Mouse (Mus musculus) spleen, adult 18-20 months (tissue): ENCODE data around the gene Kif13a.

ENCODE experiments used
- DNase-seq, 2 experiments: peaks; one replicate each; pipeline ENCODE4 v3.0.0; 2022; ENCODE audit warnings: mixed read lengths in 2 of 2

Gene Kif13a

DNA sequence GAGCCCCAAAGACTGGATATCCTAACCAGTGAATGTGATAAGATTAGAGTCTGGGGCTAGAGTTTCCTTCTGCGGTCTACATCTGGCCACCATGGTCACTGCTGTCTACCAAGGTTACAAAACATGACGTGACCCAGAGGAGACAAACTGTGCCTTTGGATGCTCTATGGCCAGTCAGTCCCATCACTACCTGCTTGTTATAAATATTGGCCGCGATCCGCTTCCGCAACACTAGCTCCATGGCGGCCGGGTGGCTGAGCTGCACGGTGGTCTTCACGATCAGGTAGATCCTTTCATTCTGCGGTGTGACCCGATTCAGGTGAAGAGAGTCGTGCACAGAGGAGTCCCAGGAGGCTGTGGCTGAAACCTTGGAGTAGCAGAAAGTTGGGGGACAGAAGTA, 157.1 kb downstream of the Kif13a start:
- no peak for DNase-seq

DNA sequence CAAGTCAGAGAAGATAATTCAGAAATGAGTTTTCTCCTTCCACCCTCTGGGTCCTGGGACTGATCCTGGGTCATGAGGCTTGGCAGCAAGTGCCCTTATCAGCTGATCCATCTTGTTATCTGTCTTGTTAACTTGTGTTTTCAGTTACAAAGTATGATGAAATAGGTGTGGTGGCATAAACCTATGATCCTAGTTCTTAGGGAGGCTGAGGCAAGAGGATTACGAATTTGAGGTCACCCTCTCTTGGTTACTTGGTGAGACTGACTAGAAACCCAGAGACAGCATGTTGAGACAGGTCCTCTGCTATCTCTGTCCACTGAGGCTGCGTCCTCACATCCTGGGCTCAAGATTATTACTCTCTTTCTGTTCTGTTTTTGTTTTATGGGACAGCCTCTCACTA, 164.3 kb downstream of the Kif13a start:
- DNase-seq: no peak

DNA sequence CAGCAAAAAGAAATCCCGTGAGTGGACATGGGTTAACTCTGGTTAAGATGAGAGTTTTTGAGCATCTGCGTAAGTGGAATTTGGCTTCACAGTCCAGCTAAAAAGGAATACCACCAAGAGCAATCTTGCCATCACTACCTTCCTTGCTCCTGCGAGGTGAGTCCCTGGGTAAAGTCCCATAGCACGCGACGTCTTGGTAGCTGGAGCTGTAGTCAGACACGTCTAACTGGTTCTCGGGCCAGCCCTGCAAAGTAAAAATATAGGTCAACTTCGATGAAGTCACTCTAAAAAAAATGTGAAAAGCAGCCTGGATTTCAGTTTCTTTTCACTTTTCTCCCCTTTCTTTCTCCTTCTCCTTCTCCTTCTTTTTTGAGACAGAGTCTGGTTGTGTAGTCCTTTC, 166.5 kb downstream of the Kif13a start:
- no peak for DNase-seq

DNA sequence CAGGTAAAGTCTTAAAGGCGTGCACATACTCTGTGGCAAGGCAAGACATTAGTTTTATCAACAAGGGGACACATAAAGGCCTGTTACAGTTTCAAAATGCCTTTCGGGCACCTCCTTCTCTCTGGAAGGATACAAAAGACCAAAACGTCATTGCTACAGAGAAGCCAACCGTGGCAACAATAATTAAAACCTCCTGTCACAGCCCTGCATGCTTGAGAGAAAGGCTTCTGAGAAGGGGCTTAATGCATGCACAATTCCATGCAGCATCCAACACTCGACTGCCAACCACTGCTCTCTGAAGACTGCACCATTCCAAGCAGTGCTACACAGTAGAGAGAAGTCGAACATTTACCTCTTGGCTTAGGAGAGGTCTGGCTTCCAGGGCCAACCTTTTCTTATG, 168.7 kb downstream of the Kif13a start:
- no peak for DNase-seq

DNA sequence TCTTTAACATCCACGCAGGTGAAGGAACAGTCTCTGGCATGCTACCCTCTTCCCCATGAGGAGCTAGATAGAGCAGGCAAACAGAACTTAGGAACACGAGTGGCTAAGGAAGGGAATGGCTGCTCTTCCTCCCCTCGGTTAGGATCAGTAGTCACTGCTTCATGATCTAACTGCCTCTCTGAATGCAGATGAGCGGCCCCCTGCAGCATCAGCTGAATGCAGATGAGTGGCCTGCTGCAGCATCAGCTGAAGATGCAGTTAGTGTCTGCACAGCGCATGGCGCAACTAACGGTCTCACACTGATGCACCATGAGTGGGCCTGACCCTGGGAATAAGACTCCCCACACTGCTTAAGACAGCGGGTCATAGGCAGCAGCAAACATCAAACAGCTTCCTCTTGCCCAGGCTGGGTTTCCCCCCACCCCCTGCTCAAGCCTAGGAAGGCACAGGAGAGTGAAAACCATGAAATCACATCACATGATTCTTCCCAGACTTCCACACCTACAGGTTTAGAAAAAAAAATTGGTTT, 170.3 kb downstream of the Kif13a start:
- no peak for DNase-seq

DNA sequence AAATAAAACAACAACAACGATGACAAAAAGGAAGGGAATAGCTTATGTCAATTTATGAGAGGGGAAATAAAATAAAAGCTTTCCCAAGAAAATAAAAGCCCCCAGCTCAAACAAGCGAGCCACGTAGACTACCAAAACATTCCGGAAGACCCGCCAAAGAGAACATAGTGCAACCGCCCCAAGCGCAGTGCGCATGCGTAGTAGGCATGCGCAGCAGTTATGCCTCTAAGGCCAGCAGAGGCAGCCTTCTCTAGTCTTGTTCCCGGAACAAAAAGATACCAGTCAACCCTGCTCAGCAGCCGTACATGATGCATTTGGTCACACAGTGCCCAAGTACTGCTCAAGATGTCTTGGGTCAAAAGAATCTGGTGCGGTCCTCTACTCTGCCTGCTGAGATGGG, 171.0 kb downstream of the Kif13a start:
- DNase-seq: no peak

DNA sequence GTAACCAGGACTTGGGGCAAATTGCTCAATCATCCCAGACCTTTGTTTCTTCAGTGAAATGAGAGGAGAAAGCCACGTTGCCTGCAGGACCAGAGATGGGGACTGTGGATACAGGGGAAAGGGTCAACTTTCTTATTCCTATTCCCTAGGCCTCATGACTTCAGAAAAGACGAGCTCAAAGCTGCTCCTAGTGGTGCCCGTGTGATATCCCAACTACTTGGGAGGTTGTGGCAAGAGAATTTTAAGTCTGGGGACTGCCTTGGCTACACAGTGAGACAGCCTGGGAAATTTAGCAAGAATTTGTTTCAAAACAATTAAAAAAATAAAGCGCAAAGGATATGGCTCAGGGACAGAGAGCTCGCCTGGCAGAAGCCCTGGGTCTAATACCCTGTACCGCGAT, 171.7 kb downstream of the Kif13a start:
- DNase-seq: no peak

DNA sequence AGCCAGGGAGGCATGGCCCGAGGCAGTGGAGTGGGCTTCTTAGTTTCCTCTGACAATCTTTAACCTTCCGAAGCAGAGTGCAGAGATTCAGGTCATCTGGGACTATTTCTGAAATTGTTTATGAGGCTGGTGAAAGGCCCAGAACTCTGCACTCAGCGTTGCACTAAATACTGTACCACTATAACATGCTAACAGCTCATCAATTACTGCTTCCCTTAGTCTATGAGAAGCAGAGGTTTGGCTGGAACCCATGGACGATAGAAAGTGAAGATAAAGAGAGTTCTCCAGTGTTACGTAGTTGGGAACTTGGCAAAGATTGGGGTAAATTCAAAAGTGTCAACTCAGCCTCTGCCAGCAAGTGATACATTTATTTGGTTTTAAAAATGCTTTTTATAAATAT, 176.4 kb downstream of the Kif13a start:
- DNase-seq: no peak

DNA sequence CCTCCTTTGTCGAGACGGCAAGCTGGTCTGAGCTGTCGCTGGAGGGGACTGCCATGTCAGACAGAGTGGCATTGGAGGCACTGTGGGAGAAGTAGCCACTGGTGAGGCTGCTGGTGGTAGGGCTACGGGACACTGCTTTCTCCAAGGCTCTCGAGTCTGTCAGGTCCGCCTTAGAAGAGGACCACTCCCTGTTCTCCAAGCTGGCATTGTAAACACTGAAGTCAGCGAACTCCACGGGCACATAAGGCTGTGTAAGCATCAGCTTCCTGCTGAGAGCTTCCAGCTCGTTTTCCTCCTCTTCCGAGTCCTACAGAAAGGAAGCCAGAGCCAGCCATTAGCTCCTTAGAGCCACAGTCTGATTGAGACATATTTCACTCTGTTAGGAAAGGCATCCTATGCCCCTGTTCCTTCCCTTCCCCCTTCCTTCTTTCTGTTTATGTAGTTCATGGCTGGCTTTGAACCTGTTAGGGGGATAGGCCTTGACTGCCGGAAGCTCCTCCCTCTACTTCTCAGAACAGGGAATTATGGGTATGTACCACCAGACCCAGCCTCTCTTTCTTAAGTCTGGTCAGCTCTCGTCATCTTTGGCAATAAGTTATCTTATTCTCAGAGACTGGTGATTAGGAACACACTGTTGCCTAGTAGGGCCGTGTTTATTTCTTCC, 177.0 kb downstream of the Kif13a start:
- no peak for DNase-seq

DNA sequence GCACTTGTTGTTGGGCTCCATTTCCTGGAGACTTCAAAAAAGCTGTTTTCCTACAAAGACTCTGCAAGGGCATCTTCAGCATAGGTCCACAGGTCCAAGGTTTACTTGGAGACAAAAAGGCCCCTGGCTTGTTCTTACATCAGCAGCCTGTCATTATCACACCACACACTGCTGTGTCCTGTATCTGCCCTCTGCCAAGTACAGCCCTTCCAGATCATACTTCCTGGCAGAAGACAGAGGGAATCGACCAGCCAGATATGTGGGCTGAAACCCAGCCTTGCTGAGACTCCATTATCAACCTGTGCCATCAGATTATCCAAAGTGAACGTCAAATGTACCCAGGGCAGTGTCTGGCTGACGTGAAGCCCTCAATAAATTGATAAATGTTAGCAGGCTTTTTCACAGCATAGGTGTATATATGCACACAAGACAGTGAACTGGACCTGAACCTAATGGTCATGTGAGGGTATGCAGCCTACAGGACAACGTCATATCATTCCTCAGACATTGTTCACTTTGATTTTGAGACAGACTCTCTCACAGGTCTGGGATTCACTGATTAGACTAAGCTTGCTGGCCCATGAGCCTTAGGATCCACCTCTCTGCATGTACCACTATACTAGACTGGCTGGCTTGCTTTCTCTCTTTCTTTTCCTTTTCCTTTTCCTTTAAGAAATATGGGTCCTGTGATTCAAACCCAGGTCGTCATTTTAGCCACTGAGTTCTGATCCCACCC, 181.4 kb downstream of the Kif13a start:
- no peak for DNase-seq

DNA sequence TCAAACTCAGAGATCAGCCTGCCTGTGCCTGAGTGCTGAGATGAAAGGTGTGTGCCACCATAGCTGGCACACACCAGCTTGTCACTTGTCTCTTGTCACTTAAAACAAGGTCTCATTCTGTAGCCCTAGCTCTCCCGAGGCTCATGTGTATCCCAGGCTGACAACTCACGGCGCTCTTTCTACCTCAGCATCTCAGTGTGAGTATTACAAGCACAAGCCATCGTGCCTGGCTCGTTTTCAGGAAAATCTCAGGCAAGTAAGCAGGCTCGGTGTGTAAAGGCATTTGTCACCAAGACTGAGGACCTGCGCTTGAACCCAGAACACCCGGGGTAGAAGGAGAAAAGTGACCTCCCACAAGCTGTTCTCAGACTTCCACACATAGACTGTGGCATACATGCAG, 185.8 kb downstream of the Kif13a start:
- no peak for DNase-seq

DNA sequence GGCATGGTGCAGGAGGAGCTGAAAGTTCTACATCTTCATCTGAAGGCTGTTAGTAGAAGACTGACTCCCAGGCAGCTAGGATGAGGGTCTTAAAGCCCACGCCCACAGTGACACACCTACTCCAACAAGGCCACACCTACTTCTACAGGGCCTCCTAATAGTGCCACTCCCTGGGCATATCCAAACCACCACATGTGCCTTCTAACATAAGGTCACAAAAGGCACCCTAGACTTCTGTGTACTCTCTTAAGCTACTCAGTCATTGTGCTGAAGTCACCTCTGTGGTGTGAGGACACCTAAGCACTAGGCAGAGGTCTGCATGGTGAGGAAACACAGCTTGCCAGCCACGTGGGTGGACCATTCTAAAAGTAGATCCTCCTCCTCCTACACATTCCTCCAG, 187.3 kb downstream of the Kif13a start:
- no peak for DNase-seq

DNA sequence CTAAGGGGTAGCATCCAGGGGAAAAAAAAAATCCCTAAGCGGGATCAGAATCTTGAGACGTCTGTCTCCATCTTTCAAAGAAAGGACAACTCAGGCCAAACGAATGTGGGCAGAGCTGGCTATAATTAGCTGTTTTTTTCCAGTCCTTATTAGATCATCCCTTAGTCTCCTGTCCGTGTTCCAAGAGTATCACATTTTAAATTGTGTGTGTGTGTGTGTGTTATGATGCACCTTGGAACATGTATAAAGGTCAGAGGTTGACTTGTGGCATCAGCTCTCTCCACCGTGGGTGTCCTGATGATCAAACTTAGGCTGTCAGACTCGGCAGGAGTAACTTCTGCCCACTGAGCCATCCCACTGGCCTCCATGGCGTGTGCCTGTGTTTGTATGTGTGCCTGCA, 190.2 kb downstream of the Kif13a start:
- no peak for DNase-seq

DNA sequence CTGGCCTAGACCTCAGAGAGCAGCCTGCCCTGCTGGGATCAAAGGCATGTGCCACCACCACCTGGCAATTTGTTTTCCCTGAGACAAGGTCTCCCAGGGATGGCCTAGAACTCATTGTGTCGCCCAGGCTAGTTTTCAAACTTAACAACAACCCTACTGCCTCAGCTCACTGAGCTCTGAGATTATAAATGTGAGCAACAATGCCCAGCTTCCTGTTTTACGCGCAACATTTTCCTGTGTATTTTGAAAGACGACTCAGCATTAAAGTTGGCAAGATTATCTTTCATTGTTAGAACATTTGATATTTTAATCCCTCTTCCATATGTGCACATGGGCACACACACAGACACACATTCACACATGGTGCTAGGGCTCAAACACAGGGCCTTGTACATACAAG, 192.2 kb downstream of the Kif13a start:
- peak in 1 of 2 experiments; percentile 19 for DNase-seq

DNA sequence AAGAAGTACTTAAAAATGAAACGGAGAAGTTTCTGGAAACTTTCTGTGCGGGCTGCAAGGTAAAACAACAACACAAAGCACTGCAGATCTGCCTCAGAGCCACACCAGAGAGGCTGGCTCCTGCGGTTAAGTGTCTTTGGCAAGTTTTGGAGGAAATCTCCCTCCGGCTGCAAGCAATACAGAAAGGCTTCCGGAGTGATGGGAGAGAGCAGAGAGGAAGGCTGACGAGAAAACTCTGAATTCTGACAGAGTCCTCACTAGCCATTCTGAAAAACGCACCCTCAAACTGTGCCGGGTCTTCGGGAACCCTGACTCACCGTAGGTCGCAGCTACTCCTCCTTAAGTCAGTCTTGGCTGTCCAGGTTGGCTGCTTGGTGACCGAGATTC, 193.2 kb downstream of the Kif13a start:
- peak in 1 of 2 experiments; percentile 42 for DNase-seq

DNA sequence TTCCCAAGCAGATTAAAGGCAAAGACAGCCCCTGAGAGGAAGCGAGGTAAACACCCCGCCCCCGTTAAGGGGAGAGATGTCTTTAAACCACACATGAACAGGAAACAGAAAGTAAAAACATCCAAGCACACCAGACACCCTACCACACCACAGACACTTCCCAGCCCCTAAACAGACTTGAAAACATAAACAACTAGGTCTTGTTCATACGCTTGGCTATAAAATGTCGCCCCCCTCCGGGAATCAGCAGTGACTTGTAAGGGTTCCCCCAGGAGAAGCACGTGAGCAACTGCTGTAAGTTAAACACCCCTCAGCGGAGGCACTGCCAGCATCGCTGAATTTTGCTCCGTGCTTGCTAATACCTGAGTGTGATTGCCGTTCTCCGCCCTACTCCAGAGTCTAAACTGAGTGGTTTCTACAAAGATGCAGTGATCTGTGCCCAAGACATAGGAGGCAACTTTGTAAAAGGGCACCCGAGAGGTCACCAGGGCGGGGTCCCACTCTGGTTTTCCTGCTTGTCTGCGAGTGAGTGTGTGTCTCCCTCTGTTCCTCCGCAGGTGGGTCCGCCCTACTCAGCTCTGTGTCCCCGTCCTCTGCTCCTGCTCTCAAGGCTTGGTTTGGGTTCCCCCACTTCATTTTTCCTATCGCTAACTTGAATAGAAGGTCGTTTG, 193.7 kb downstream of the Kif13a start:
- DNase-seq: peak; percentile 64 to 71

DNA sequence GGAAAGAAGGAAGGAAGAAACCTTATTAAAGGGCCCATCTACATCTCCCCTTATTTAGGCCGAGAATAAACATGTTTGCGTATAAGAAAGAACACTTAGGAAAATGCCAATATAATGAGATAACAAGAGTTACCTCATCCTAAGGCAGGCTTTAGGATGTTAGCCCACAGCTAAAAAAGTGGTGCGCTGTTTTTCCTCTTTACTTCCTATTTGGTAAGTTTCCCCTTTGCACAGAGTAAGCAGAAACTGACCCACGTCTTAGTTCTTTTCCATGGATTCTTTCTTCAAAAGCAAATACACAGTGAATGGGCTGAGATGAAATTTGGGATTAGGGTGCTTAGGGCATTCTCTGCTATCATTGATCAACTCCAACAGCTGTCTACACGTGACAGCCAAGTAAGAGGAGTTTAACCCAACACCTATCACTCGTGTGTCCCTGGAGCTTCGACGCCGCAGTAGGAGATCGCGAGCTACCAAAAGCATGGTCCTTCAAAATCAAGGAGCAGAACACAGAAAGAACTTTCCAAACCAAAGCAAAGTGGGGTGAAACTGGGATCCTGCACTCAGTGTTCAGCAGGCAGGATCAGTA, 194.4 kb downstream of the Kif13a start:
- no peak for DNase-seq

DNA sequence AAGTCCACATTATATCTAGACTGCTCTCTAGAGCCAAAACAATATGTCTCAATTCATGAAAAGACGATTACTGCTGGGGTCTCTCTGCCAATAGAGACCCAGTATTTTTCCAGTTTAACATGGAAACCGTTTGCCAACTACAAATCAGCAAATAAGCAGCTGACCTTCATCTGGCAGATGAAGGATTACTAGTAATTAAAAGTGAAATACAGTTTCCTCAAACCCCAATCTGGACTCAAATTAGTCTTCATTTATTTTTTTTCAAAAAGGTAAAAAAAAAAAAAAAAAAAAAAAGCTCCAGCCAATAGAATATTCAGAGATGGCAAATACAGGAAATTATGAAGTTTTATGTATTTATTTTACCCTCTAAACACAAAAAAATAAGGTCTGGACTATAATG, 199.7 kb downstream of the Kif13a start:
- DNase-seq: no peak

DNA sequence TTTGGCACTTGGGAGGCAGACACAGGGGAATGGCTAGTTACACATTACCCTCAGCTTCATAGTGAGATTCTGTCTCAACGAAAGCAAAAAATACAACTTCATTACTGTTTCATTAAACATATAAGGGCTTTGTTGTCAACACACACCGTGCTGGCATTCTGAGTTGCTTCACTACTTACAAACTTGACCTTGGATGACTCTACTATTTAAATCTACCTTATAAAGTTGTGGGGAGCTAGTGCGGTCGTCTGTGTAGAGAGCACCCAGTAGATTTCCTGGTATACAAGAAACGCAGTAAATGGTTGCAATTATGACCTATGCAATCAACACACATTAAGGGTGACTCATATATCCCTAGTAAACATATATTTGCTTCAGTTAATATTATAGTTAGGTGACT, 201.3 kb downstream of the Kif13a start:
- DNase-seq: no peak

DNA sequence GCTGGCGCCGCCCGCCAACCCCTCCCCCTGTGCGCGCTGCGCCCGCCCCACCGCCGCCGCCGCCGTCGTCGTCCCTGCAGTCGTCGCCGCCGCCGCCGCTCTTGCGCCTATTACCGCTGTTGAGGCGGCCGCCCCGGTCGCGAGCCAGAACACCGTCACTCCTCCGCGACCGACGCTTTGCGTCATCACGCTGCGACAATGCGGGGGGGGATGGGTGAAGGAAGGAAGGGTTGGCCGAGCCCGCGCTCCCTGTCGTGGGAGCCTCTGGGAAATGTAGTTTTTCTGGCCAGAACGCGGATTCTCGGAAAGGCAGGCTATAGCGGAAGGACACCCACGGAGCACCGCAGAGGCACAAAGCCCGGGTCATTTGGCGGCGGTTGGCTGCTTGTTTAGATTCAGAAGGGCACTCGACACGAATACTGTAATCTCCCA, 201.8 kb downstream of the Kif13a start, which contains the start of gene Nup153:
Gene Nup153, minus strand, starts transcription at position 104 of the 432 bp plus-strand sequence.
- DNase-seq: peak; percentile 99 to 100

DNA sequence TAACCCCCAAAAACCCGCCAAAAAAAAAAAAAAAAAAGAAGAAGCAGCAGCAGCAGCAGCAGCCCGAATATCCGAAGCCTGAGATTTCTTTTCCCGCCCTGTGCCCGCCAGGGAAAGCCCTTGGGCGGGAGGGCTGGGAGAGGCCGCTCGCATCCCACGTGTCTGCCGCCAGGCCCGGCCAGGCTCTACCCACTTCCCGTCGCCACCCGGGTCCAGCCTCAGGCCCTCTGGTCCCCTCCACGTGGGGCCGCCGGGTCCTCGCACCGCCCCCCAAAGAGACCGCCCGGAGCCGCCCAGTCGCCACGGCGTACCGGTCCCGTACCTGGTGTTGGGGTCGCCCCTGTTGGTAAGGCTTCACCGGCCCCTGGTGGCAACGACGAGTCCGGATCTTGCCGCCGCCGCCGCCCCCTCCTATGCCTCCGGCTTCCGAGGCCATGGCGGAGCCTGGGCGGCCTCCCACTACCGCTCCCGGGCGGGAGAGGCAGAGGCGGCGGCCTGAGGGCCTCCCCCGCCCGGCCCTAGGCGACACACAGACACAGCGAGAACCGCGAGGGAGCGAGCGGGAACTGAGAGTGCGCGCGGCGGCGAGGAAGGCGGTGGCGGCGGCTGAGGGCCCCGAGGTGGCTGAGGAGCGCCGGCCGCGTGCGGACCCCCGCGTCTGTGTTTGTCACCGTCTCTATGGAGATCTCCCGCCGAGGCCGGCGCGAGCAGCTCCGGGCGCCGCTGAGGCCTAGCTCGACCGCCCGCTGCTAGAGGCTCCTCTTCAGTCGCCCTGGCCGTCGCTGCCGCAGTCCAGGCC, 202.4 kb downstream of the Kif13a start:
- DNase-seq: peak; percentile 66 to 68

DNA sequence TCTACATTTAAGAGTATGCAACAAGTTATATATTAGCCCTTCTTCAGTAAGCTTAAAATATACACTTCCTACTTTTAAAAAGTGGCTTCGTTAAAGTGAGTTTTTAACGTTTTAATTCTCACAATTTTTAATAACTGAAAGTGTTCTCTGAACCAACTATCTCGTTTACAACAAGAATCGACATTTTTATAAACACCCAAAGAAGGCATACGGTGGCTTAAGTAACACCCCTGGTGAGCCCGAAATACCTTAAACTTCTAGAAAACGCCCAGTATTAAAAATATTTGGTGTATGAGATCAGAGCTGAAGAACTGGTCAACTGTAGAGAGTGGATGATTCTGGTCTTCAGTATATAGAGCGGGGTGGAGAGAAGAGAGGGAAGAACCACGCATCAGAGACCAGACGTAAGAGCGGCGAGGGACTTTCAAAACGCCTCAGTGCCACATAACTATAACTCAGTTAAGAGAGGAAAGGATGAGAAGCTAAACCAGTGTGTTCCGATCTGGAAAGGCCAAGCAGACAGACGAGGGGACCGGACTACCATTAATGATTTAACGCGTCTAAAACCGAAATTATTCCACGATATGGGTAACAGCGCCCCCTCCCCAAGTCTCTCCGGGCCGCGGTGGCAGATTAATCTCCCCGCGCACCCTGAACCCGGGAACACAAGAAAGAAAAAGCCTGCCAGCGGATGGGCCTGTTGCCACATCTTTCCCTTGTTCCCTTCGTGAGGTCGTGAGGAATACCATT, 203.2 kb downstream of the Kif13a start:
- DNase-seq: peak; percentile 20 to 43
